Mouse (Mus musculus) MN1 (cell line): Measurements from ENCODE around the gene Cngb1.
"Not testable (repeated sequence)": the region's sequence is repeated elsewhere in the genome, so short reads cannot be mapped to it uniquely, and the experiment has no call there.

Experiments used
- DNase-seq: peaks from one replicate; pipeline ENCODE4 v3.0.0-alpha.2; 2016; ENCODE audit warnings: low spot score

Gene Cngb1

GRCm38 (mm10) chr8:95245180-95245579 lies 61.2 kb downstream of the Cngb1 start:
- DNase-seq: no peak

GRCm38 (mm10) chr8:95243853-95244252 lies 62.5 kb downstream of the Cngb1 start:
- DNase-seq: no peak

- peak; percentile 71 for DNase-seq
Observed at GRCm38 (mm10) chr8:95242826-95243571, 63.4 kb downstream of the Cngb1 start.

GRCm38 (mm10) chr8:95242099-95242825 lies 64.1 kb downstream of the Cngb1 start:
- DNase-seq: no peak

GRCm38 (mm10) chr8:95235683-95236082 lies 70.7 kb downstream of the Cngb1 start:
- DNase-seq: peak; percentile 72

- DNase-seq: not testable (repeated sequence)
Observed at GRCm38 (mm10) chr8:95230086-95230485, 76.3 kb downstream of the Cngb1 start.

GRCm38 (mm10) chr8:95227151-95227468 lies 79.3 kb downstream of the Cngb1 start:
- DNase-seq: no peak

GRCm38 (mm10) chr8:95226251-95227150 lies 79.9 kb downstream of the Cngb1 start:
- no peak for DNase-seq

GRCm38 (mm10) chr8:95223969-95224368 lies 82.4 kb downstream of the Cngb1 start:
- DNase-seq: no peak

- no peak for DNase-seq
Observed at GRCm38 (mm10) chr8:95221045-95221444, 85.3 kb downstream of the Cngb1 start.

GRCm38 (mm10) chr8:95220571-95220998 lies 85.8 kb downstream of the Cngb1 start:
- DNase-seq: no peak

GRCm38 (mm10) chr8:95219623-95220022 lies 86.8 kb downstream of the Cngb1 start:
- no peak for DNase-seq

- DNase-seq: no peak
Observed at GRCm38 (mm10) chr8:95215709-95216360, 90.5 kb downstream of the Cngb1 start.

- DNase-seq: peak; percentile 46
Observed at GRCm38 (mm10) chr8:95209924-95210323, 96.5 kb downstream of the Cngb1 start.

- DNase-seq: peak; percentile 48
Observed at GRCm38 (mm10) chr8:95205946-95206345, 100.4 kb downstream of the Cngb1 start.

- peak; percentile 77 for DNase-seq
Observed at GRCm38 (mm10) chr8:95204039-95204380, 102.4 kb downstream of the Cngb1 start.

- DNase-seq: no peak
Observed at GRCm38 (mm10) chr8:95203326-95204038, 102.9 kb downstream of the Cngb1 start.

- DNase-seq: no peak
Observed at GRCm38 (mm10) chr8:95202649-95203275, 103.6 kb downstream of the Cngb1 start, which contains the start of gene Kifc3. Kifc3 (minus strand) TSS chr8:95202812.

- DNase-seq: no peak
Observed at GRCm38 (mm10) chr8:95202056-95202570, 104.3 kb downstream of the Cngb1 start.

GRCm38 (mm10) chr8:95201491-95201890 lies 104.9 kb downstream of the Cngb1 start:
- DNase-seq: no peak

GRCm38 (mm10) chr8:95200001-95200405 lies 106.4 kb downstream of the Cngb1 start:
- DNase-seq: no peak
